Mouse (Mus musculus) ES-E14 (cell line): Measurements from ENCODE around the gene App.

Experiments
- CHD2 ChIP-seq: IDR thresholded peaks from 2 replicates; pipeline ENCODE4 v1.6.1; 2014; ENCODE audit warnings: mild to moderate bottlenecking, low read depth, low read length, inconsistent platforms
- HCFC1 ChIP-seq: IDR thresholded peaks from 2 replicates; pipeline ENCODE4 v1.6.1; 2012; ENCODE audit warnings: low read length, inconsistent platforms, borderline replicate concordance; ENCODE audit not compliant: insufficient read depth
- MAFK ChIP-seq: IDR thresholded peaks from 2 replicates; pipeline ENCODE4 v1.6.1; 2014; ENCODE audit warnings: mild to moderate bottlenecking, low read depth, low read length, inconsistent platforms; ENCODE audit not compliant: insufficient read depth
- ZC3H11A ChIP-seq: IDR thresholded peaks from 2 replicates; pipeline ENCODE4 v1.6.1; 2012; ENCODE audit warnings: low read depth, mild to moderate bottlenecking, inconsistent platforms, low read length, borderline replicate concordance
- ZNF384 ChIP-seq: IDR thresholded peaks from 2 replicates; pipeline ENCODE4 v1.6.1; 2012; ENCODE audit warnings: low read depth, low read length, inconsistent platforms

- no peak for TF ChIP-seq ZNF384
- no peak for TF ChIP-seq CHD2
- TF ChIP-seq MAFK, result no peak
- no peak for TF ChIP-seq HCFC1
- TF ChIP-seq ZC3H11A, result no peak
These were observed 161.4 kb downstream of the App start for GRCm38 (mm10) chr16:85012172-85012571.
